ENCODE assay signal across 11 mouse cellular contexts in genomic region chr1:93897395-93897794, GRCm38 (mm10). TPM values are rescaled to one million over a fixed set of nuclear protein-coding genes. Genes with fewer than 3 reads are reported as not detected.
"Had no signal": no experiment of that assay in that cellular context is flagged by ENCODE, and none has a peak within 500 bp of the region (broad histone marks: within the 10 kb centered on the region; RNA-seq: fewer than 3 reads in every experiment).

No protein-coding gene starts in this region.

RNA-seq across cellular contexts. Expression of gene Gal3st2b, which starts 20.7 kb away (rescaled TPM):
- total RNA-seq: megakaryocyte, adult 5-6 weeks; midbrain, postnatal 0 days had no signal
- polyA plus RNA-seq: limb, embryonic 11.5 days; liver, embryonic 11.5 days; liver, embryonic 14.5 days; liver, postnatal 0 days; midbrain, embryonic 10.5 days; midbrain, embryonic 14.5 days; neural tube, embryonic 13.5 days had no signal

RNA-seq across cellular contexts. Expression of gene Gal3st2, which starts 36.3 kb away (rescaled TPM):
- total RNA-seq: left cerebral cortex, postnatal 10 days; megakaryocyte, adult 5-6 weeks; midbrain, postnatal 0 days had no signal
- polyA plus RNA-seq: limb, embryonic 15.5 days; liver, embryonic 11.5 days; liver, embryonic 14.5 days; midbrain, embryonic 10.5 days; midbrain, postnatal 0 days; neural tube, embryonic 13.5 days had no signal
